Mouse (Mus musculus) thymus, adult 2 months (tissue): ENCODE results near the gene 1110008P14Rik. TPM values are rescaled to one million over a fixed set of nuclear protein-coding genes. Genes with fewer than 3 reads are reported as not detected.

Source experiments
- DNase-seq: peaks from one replicate; pipeline ENCODE4 v3.0.0; 2021
- H3K27ac ChIP-seq: fragments of 200-500 bp; 2 replicates; pipeline ENCODE4 v1.5.1; 2012; ENCODE audit warnings: low read length, control low read depth; ENCODE audit not compliant: control insufficient read depth, insufficient read depth
- H3K27me3 ChIP-seq: fragments of 200-500 bp; 2 replicates; pipeline ENCODE4 v1.6.1; 2012; ENCODE audit warnings: mild to moderate bottlenecking, low read length, moderate library complexity, mixed read lengths; ENCODE audit not compliant: control insufficient read depth, insufficient read depth
- H3K36me3 ChIP-seq: fragments of 200-500 bp; 2 replicates; pipeline ENCODE4 v1.6.1; 2012; ENCODE audit warnings: mild to moderate bottlenecking, low read length, moderate library complexity; ENCODE audit not compliant: control insufficient read depth, insufficient read depth
- H3K4me1 ChIP-seq: fragments of 200-500 bp; replicated peaks from 2 replicates; pipeline ENCODE4 v1.6.1; 2012; ENCODE audit warnings: low read length; ENCODE audit not compliant: control insufficient read depth, insufficient read depth
- H3K4me3 ChIP-seq: fragments of 200-500 bp; 2 replicates; pipeline ENCODE4 v1.5.1; 2012; ENCODE audit warnings: mild to moderate bottlenecking, low read length, control low read depth, moderate library complexity; ENCODE audit not compliant: control insufficient read depth, insufficient read depth
- CTCF ChIP-seq: fragments of 200-500 bp; IDR thresholded peaks from 2 replicates; pipeline ENCODE4 v1.5.1; 2012; ENCODE audit warnings: mild to moderate bottlenecking, control low read depth, low read length, moderate library complexity, borderline replicate concordance; ENCODE audit not compliant: control insufficient read depth, poor library complexity, insufficient read depth; ENCODE audit errors: extremely low read depth
- POLR2A ChIP-seq: fragments of 200-500 bp; IDR thresholded peaks from 2 replicates; pipeline ENCODE4 v1.6.1; 2012; ENCODE audit warnings: mild to moderate bottlenecking, low read length, control low read depth, moderate library complexity; ENCODE audit not compliant: control insufficient read depth, poor library complexity, insufficient read depth; ENCODE audit errors: extremely low read depth
- WGBS: fragments of 180-500 bp; shearing (Covaris S2); methylation state at CpG from one replicate; pipeline ENCODE4 v1.1.7; 2018; 5-methylcytosine and 5-hydroxymethylcytosine counted together
- polyA plus RNA-seq: library from polyadenylated mRNA; depleted of rRNA; stranded (reverse); fragments of >200 nt; gene quantifications from 2 replicates; pipeline ENCODE4 v1.2.3, GENCODE M21; 2012; rRNA removed

1110008P14Rik gene
- polyA plus RNA-seq, 1 experiment, result 257 TPM

GRCm38 (mm10) chr2:32339912-32340642 is 41.7 kb downstream of the 1110008P14Rik start:
- no peaks in the 10 kb centered on the region for H3K27me3 ChIP-seq
- no peak overlapping the region for H3K27ac ChIP-seq
- DNase-seq, result no peak
- H3K4me1 ChIP-seq, result no peaks in the 10 kb centered on the region
- no peaks in the 10 kb centered on the region for H3K36me3 ChIP-seq
- WGBS, result 65% methylated on average over 26 of the region's 26 CpGs
- TF ChIP-seq POLR2A, result no peak
- TF ChIP-seq CTCF, result no peak
- no peak overlapping the region for H3K4me3 ChIP-seq

- Histone ChIP-seq H3K27me3 (no peaks in the 10 kb centered on the region), H3K36me3 (no peaks in the 10 kb centered on the region), H3K4me3 (no peak overlapping the region), H3K4me1 (no peaks in the 10 kb centered on the region), H3K27ac (no peak overlapping the region)
- DNase-seq, result no peak
- TF ChIP-seq POLR2A (no peak), CTCF (no peak)
- WGBS, result 46% methylated on average over 15 of the region's 15 CpGs
These were observed 45.9 kb downstream of the 1110008P14Rik start for GRCm38 (mm10) chr2:32335888-32336287.

- DNase-seq, result no peak
- Histone ChIP-seq H3K4me3 (no peak overlapping the region), H3K27ac (no peak overlapping the region), H3K27me3 (no peaks in the 10 kb centered on the region), H3K4me1 (no peaks in the 10 kb centered on the region), H3K36me3 (no peaks in the 10 kb centered on the region)
- WGBS, result 82% methylated on average over 5 of the region's 5 CpGs
- no peak for TF ChIP-seq POLR2A
- no peak for TF ChIP-seq CTCF
These were observed 49.6 kb downstream of the 1110008P14Rik start for GRCm38 (mm10) chr2:32332159-32332558.

- no peak for DNase-seq
- H3K36me3 ChIP-seq, result no peaks in the 10 kb centered on the region
- H3K4me3 ChIP-seq, result no peak overlapping the region
- H3K27me3 ChIP-seq, result 0 out of 2 replicates have a peak, but pooled peaks cover 2% of the 10 kb centered on the region
- no peaks in the 10 kb centered on the region for H3K4me1 ChIP-seq
- 93% methylated on average over 6 of the region's 6 CpGs for WGBS
- TF ChIP-seq CTCF (no peak), POLR2A (no peak)
- H3K27ac ChIP-seq, result no peak overlapping the region
These were observed 52.2 kb downstream of the 1110008P14Rik start for GRCm38 (mm10) chr2:32329531-32329930.

- Histone ChIP-seq H3K36me3 (no peaks in the 10 kb centered on the region), H3K27me3 (0 out of 2 replicates have a peak, but pooled peaks cover 2% of the 10 kb centered on the region), H3K4me1 (no peaks in the 10 kb centered on the region), H3K27ac (no peak overlapping the region), H3K4me3 (no peak overlapping the region)
- WGBS, result 71% methylated on average over 13 of the region's 13 CpGs
- no peak for TF ChIP-seq CTCF
- TF ChIP-seq POLR2A, result no peak
- DNase-seq, result no peak
These were observed 52.8 kb downstream of the 1110008P14Rik start for GRCm38 (mm10) chr2:32328911-32329460.

GRCm38 (mm10) chr2:32327200-32327599 is 54.5 kb downstream of the 1110008P14Rik start:
- TF ChIP-seq POLR2A, result no peak
- no peak for TF ChIP-seq CTCF
- Histone ChIP-seq H3K27me3 (0 out of 2 replicates have a peak, but pooled peaks cover 2% of the 10 kb centered on the region), H3K4me3 (no peak overlapping the region), H3K27ac (no peak overlapping the region), H3K36me3 (no peaks in the 10 kb centered on the region), H3K4me1 (no peaks in the 10 kb centered on the region)
- 93% methylated on average over 4 of the region's 4 CpGs for WGBS
- DNase-seq, result no peak

Other genes starting within 250 kb of the 1110008P14Rik start
- 104 and 134 TPM in 2 replicates for gene Prrc2b, start 230.9 kb downstream of the 1110008P14Rik start, polyA plus RNA-seq
- gene Pomt1, start 145.3 kb downstream of the 1110008P14Rik start, polyA plus RNA-seq, result 36.4 and 42.1 TPM in 2 replicates
- gene Uck1, start 121.8 kb downstream of the 1110008P14Rik start, polyA plus RNA-seq, result 109 and 127 TPM in 2 replicates
- gene Golga2, start 94.6 kb downstream of the 1110008P14Rik start, polyA plus RNA-seq, result 36.6 and 37.5 TPM in 2 replicates
- gene Swi5, start 93.9 kb downstream of the 1110008P14Rik start, polyA plus RNA-seq, result 147 and 168 TPM in 2 replicates
- 517 and 528 TPM in 2 replicates for gene Ciz1, start 29.6 kb downstream of the 1110008P14Rik start, polyA plus RNA-seq
- gene Dnm1, start 28.6 kb downstream of the 1110008P14Rik start, polyA plus RNA-seq, result 10.7 and 12.1 TPM in 2 replicates
- gene Lcn2, start 6.3 kb upstream of the 1110008P14Rik start, polyA plus RNA-seq, result 23.8 and 27.3 TPM in 2 replicates
- gene Ptges2, start 14.0 kb upstream of the 1110008P14Rik start, polyA plus RNA-seq, result 17.9 and 24.7 TPM in 2 replicates
- 8.8 and 9.2 TPM in 2 replicates for gene Naif1, start 68.5 kb upstream of the 1110008P14Rik start, polyA plus RNA-seq
- 25.3 and 29.3 TPM in 2 replicates for gene Slc25a25, start 69.5 kb upstream of the 1110008P14Rik start, polyA plus RNA-seq
- 57.4 and 66.7 TPM in 2 replicates for gene Fam102a, start 153.4 kb upstream of the 1110008P14Rik start, polyA plus RNA-seq
- 158 and 173 TPM in 2 replicates for gene Dpm2, start 188.9 kb upstream of the 1110008P14Rik start, polyA plus RNA-seq
- 0.92 and 1.1 TPM in 2 replicates for gene Pip5kl1, start 192.9 kb upstream of the 1110008P14Rik start, polyA plus RNA-seq
- not detected in 2 replicates for gene 9430097D07Rik, start 193.7 kb upstream of the 1110008P14Rik start, polyA plus RNA-seq
- gene St6galnac4, start 205.2 kb upstream of the 1110008P14Rik start, polyA plus RNA-seq, result 29.3 and 34.1 TPM in 2 replicates
- 18.1 and 25.9 TPM in 2 replicates for gene St6galnac6, start 217.8 kb upstream of the 1110008P14Rik start, polyA plus RNA-seq
- 3.6 and 23.5 TPM in 2 replicates for gene Ak1, start 239.8 kb upstream of the 1110008P14Rik start, polyA plus RNA-seq